Mouse (Mus musculus) liver, embryonic 18 days (tissue): ENCODE measurements around the gene Zfp983. TPM values are rescaled to one million over a fixed set of nuclear protein-coding genes. Genes with fewer than 3 reads are reported as not detected.

Experiments
- polyA plus RNA-seq: library from polyadenylated mRNA; depleted of rRNA; stranded (reverse); fragments of >200 nt; gene quantifications from 2 replicates; pipeline ENCODE4 v1.2.3, GENCODE M21; 2012; rRNA removed

The Zfp983 gene
- polyA plus RNA-seq, result 0.88 and 0.94 TPM in 2 replicates

DNA sequence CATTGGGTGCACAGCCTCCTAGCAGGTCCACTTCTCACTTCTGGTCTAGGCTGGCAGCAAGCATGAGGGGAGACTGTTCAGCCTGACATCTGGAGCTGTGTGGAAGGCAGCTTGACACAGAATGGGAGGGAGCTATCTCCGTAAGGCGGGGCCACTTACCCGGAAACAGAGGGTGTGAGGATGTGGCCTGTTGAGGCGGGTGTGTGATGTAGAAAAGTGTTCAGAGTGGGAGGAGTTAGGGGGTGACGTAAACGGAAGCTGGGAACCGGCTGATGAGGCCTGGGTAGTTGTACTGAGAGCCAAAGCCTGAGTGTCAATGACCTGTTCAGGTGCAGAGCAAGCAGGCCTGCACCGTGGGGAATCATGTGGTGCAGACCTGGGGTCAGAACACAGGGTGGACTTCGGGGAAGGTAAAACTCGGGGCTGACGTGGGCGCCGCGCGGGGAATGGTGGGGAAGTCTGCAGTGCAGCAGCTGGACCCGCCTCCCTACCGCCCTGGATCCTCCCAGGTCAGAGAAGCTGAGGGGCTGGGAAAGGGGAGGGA is at the start of gene Zfp983:
Gene Zfp983 (plus strand): TSS at position 261 of the 544 bp plus-strand sequence.

DNA sequence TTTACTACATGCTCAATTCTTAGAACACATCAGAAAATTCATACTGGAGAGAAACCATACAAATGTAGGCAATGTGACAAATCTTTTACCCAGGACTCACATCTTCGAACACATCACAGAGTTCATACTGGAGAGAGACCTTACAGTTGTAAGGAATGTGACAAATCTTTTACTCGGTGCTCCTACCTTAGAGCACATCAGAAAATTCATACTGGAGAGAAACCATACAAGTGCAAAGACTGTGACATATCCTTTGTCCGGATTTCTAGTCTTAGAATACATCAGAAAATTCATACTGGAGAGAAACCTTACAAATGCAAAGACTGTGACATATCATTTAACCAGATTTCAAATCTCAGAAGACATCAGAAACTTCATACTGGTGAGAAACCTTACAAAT is 41.1 kb downstream of the Zfp983 start, which contains the start of gene Gm10226:
Gene Gm10226 (plus strand): TSS at position 301 of the 400 bp plus-strand sequence.

DNA sequence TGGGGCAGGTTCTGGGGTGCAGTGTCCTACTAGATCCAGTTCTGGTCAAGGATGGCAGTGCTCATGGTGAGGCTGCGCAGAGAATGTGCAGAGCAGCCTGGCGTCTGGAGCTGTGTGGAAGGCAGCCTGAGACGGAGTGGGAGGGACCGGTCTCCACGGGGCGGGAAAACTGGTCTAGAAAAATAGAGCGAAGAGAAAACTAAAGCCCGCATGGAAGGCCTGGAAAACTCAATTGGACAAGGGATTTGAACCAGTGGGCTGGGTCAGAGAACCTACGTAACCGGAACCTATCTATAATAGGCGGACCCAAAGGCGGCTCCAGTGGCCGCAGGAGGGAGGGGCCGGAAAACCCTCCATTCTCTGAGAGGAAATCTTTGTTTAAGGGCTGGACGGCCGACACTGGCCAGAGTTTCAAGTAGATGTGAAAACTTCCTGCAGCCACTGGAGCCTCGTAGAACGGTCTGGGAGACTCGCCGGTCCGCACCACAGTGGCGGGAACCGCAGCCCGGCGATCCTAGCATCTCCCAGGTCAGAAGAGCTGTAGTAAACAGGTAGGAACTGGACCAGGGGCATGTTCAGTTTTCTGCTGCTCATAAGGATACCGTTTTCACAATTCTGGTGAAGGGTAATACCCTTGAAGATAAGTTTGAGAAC is 57.0 kb downstream of the Zfp983 start, which contains the start of gene Zfp760:
Gene Zfp760 (plus strand): TSS at position 399 of the 654 bp plus-strand sequence.

Other genes with a start within 250 kb of the Zfp983 start
- 1.0 and 1.1 TPM in 2 replicates for gene Zfp54, start 227.4 kb upstream of the Zfp983 start, polyA plus RNA-seq
- gene Zfp51, start 200.2 kb upstream of the Zfp983 start, polyA plus RNA-seq, result 2.3 and 2.4 TPM in 2 replicates
- gene Zfp53, start 161.6 kb upstream of the Zfp983 start, polyA plus RNA-seq, result 1.6 TPM in 2 replicates
- 0.53 and 0.56 TPM in 2 replicates for gene Zfp52, start 115.1 kb upstream of the Zfp983 start, polyA plus RNA-seq
- 2.6 and 2.9 TPM in 2 replicates for gene Zfp948, start 83.6 kb upstream of the Zfp983 start, polyA plus RNA-seq
- 0.75 and 3.8 TPM in 2 replicates for gene Gm10226, start 41.2 kb downstream of the Zfp983 start, polyA plus RNA-seq
- 2.8 and 3.4 TPM in 2 replicates for gene Zfp760, start 57.1 kb downstream of the Zfp983 start, polyA plus RNA-seq
- 1.0 TPM in 2 replicates for gene Zfp229, start 80.2 kb downstream of the Zfp983 start, polyA plus RNA-seq
- 0.87 and 0.94 TPM in 2 replicates for gene Zfp820, start 195.1 kb downstream of the Zfp983 start, polyA plus RNA-seq